Mouse (Mus musculus) lung, embryonic 14.5 days (tissue): Measurements from ENCODE around the gene Fitm1. TPM values are rescaled to one million over a fixed set of nuclear protein-coding genes. Genes with fewer than 3 reads are reported as not detected.

Source experiments
- ATAC-seq: fragments of 200-750 bp; cut with Nextera tagmentation; 2 replicates; pipeline ENCODE4 v1.8.0; 2017; ENCODE audit warnings: mild to moderate bottlenecking, moderate TSS enrichment, moderate library complexity; ENCODE audit not compliant: insufficient read depth
- DNase-seq: peaks from one replicate; pipeline ENCODE4 v3.0.0-alpha.2; 2015
- H3K27ac ChIP-seq: fragments of 300-500 bp; sonication (generic); 2 replicates; pipeline ENCODE4 v1.5.1; 2014; ENCODE audit warnings: low read depth, mild to moderate bottlenecking, moderate library complexity
- H3K27me3 ChIP-seq: fragments of 300-500 bp; sonication (generic); 2 replicates; pipeline ENCODE4 v1.6.1; 2014; ENCODE audit warnings: low read length, control low read depth; ENCODE audit not compliant: insufficient read depth
- H3K36me3 ChIP-seq: fragments of 300-500 bp; sonication (generic); 2 replicates; pipeline ENCODE4 v1.6.1; 2014; ENCODE audit warnings: control low read depth; ENCODE audit not compliant: insufficient read depth
- H3K4me1 ChIP-seq: fragments of 300-500 bp; sonication (generic); 2 replicates; pipeline ENCODE4 v1.6.1; 2014; ENCODE audit warnings: antibody characterized with exemption, control low read depth; ENCODE audit not compliant: insufficient read depth
- H3K4me2 ChIP-seq: fragments of 300-500 bp; sonication (generic); 2 replicates; pipeline ENCODE4 v1.6.1; 2014; ENCODE audit warnings: mild to moderate bottlenecking
- H3K4me3 ChIP-seq: fragments of 300-500 bp; sonication (generic); 2 replicates; pipeline ENCODE4 v1.5.1; 2014; ENCODE audit warnings: low read depth, low read length
- H3K9ac ChIP-seq: fragments of 300-500 bp; sonication (generic); 2 replicates; pipeline ENCODE4 v1.6.1; 2014
- H3K9me3 ChIP-seq: fragments of 300-500 bp; sonication (generic); 2 replicates; pipeline ENCODE4 v1.6.1; 2016; ENCODE audit warnings: low read depth, low read length, control low read depth
- CTCF ChIP-seq: IDR thresholded peaks from 2 replicates; pipeline ENCODE4 v1.5.1; 2016; ENCODE audit warnings: antibody characterized with exemption, low read depth
- WGBS: fragments of 180-500 bp; shearing (Covaris S2); extraction: QIAGEN DNeasy Blood & Tissue Kit; methylation state at CpG from one replicate; pipeline ENCODE4 v1.1.7; 2014; 5-methylcytosine and 5-hydroxymethylcytosine counted together
- polyA plus RNA-seq: library from polyadenylated mRNA; unstranded; fragments of >200 nt; fragmentation: Nextera tagmentation; extraction: Ambion mirVana; gene quantifications from 2 replicates; pipeline ENCODE4 v1.2.1, GENCODE M21; 2014

The Fitm1 gene
- polyA plus RNA-seq, 1 experiment from 2014 or later, result 0.76 TPM

GRCm38 (mm10) chr14:55592226-55592625 lies 16.8 kb downstream of the Fitm1 start:
- H3K4me3 ChIP-seq, result peak overlapping the region; percentile 88
- peak overlapping the region; percentile 94; the same call in 1 of the 2 replicates for H3K27ac ChIP-seq
- peak overlapping the region; percentile 94 for H3K4me2 ChIP-seq
- DNase-seq (peak; percentile 17), ATAC-seq (no peak)
- no peaks in the 10 kb centered on the region for H3K27me3 ChIP-seq
- H3K36me3 ChIP-seq, result peaks cover 42% of the 10 kb centered on the region
- peaks cover 6% of the 10 kb centered on the region; the same call in 1 of the 2 replicates for H3K4me1 ChIP-seq
- 2% methylated on average over 16 of the region's 16 CpGs for WGBS
- H3K9ac ChIP-seq, result peak overlapping the region; percentile 79
- H3K9me3 ChIP-seq, result no peaks in the 10 kb centered on the region
- no peak for TF ChIP-seq CTCF

GRCm38 (mm10) chr14:55596036-55596690 lies 20.7 kb downstream of the Fitm1 start:
- 80% methylated on average over 13 of the region's 13 CpGs for WGBS
- Histone ChIP-seq H3K27ac (no peak overlapping the region), H3K4me2 (no peak overlapping the region), H3K27me3 (no peaks in the 10 kb centered on the region), H3K36me3 (peaks cover 64% of the 10 kb centered on the region), H3K4me1 (peaks cover 6% of the 10 kb centered on the region; the same call in 1 of the 2 replicates), H3K9ac (no peak overlapping the region), H3K4me3 (no peak overlapping the region), H3K9me3 (no peaks in the 10 kb centered on the region)
- TF ChIP-seq CTCF, result no peak
- peak; percentile 27 for DNase-seq
- ATAC-seq, result no peak

- H3K9ac ChIP-seq, result no peak overlapping the region
- ATAC-seq, result no peak
These were observed 23.3 kb downstream of the Fitm1 start for GRCm38 (mm10) chr14:55598521-55599390.

GRCm38 (mm10) chr14:55603271-55603632 lies 27.8 kb downstream of the Fitm1 start, which contains the start of gene Irf9:
Gene Irf9, plus strand, starts transcription at chr14:55603571.
- no peak for TF ChIP-seq CTCF
- Histone ChIP-seq H3K27me3 (no peaks in the 10 kb centered on the region), H3K9me3 (no peaks in the 10 kb centered on the region), H3K27ac (peak within 1 kb of the TSS; percentile 77), H3K4me3 (peak within 1 kb of the TSS; percentile 32), H3K4me2 (peak within 1 kb of the TSS; percentile 62), H3K9ac (peak within 1 kb of the TSS; percentile 53), H3K4me1 (0 out of 2 replicates have a peak, but pooled peaks cover 4% of the 10 kb centered on the region), H3K36me3 (peaks cover 68% of the 10 kb centered on the region)
- 84% methylated on average over 7 of the region's 7 CpGs for WGBS
- DNase-seq (no peak), ATAC-seq (no peak)

More at GRCm38 (mm10) chr14:55598521-55599390, 23.3 kb downstream of the Fitm1 start:
- Histone ChIP-seq H3K36me3 (peaks cover 79% of the 10 kb centered on the region), H3K27me3 (no peaks in the 10 kb centered on the region), H3K4me3 (no peak overlapping the region), H3K9me3 (no peaks in the 10 kb centered on the region), H3K27ac (no peak overlapping the region), H3K4me2 (no peak overlapping the region), H3K4me1 (no peaks in the 10 kb centered on the region)
- TF ChIP-seq CTCF, result no peak
- DNase-seq, result no peak
- 92% methylated on average over 21 of the region's 21 CpGs for WGBS

GRCm38 (mm10) chr14:55603633-55604576 lies 28.5 kb downstream of the Fitm1 start:
- H3K27me3 ChIP-seq, result no peaks in the 10 kb centered on the region

GRCm38 (mm10) chr14:55604823-55605222 lies 29.4 kb downstream of the Fitm1 start:
- Histone ChIP-seq H3K4me1 (0 out of 2 replicates have a peak, but pooled peaks cover 4% of the 10 kb centered on the region), H3K4me3 (peak overlapping the region; percentile 32; the same call in 1 of the 2 replicates), H3K36me3 (peaks cover 66% of the 10 kb centered on the region), H3K27ac (0 out of 2 replicates have a peak overlapping the region, but pooled peaks have one; percentile 77), H3K9ac (no peak overlapping the region), H3K9me3 (no peaks in the 10 kb centered on the region), H3K4me2 (peak overlapping the region; percentile 62), H3K27me3 (no peaks in the 10 kb centered on the region)
- no peak for TF ChIP-seq CTCF
- no peak for ATAC-seq
- 92% methylated on average over 11 of the region's 11 CpGs for WGBS
- DNase-seq, result no peak

More at GRCm38 (mm10) chr14:55603633-55604576, 28.5 kb downstream of the Fitm1 start:
- DNase-seq (peak; percentile 94), ATAC-seq (peak; percentile 92)
- Histone ChIP-seq H3K36me3 (peaks cover 67% of the 10 kb centered on the region), H3K9me3 (no peaks in the 10 kb centered on the region), H3K4me2 (peak overlapping the region; percentile 62), H3K27ac (peak overlapping the region; percentile 77), H3K9ac (peak overlapping the region; percentile 53), H3K4me3 (peak overlapping the region; percentile 32), H3K4me1 (0 out of 2 replicates have a peak, but pooled peaks cover 4% of the 10 kb centered on the region)
- WGBS, result 15% methylated on average over 19 of the region's 19 CpGs
- TF ChIP-seq CTCF, result peak; percentile 93
